Mouse (Mus musculus): ENCODE measurements around the gene Gpc4. TPM values are rescaled to one million over a fixed set of nuclear protein-coding genes. Genes with fewer than 3 reads are reported as not detected.

The Gpc4 gene
- total RNA-seq, 4 experiments from 2014 or later, result 29.8 to 38.1 (median 34.0) TPM

GRCm38 (mm10) chrX:52151100-52151499, 14.0 kb downstream of the Gpc4 start:
- no peak for DNase-seq (ENCODE audit: low spot score in 2 of 2)

GRCm38 (mm10) chrX:52145563-52145962, 19.5 kb downstream of the Gpc4 start:
- DNase-seq (ENCODE audit: low spot score in 2 of 2), result no peak

GRCm38 (mm10) chrX:52144491-52144890, 20.6 kb downstream of the Gpc4 start:
- DNase-seq (ENCODE audit: low spot score in 2 of 2), result no peak

- no peak for DNase-seq (ENCODE audit: low spot score in 2 of 2)
These were observed 24.7 kb downstream of the Gpc4 start for GRCm38 (mm10) chrX:52140316-52140715.

DNA sequence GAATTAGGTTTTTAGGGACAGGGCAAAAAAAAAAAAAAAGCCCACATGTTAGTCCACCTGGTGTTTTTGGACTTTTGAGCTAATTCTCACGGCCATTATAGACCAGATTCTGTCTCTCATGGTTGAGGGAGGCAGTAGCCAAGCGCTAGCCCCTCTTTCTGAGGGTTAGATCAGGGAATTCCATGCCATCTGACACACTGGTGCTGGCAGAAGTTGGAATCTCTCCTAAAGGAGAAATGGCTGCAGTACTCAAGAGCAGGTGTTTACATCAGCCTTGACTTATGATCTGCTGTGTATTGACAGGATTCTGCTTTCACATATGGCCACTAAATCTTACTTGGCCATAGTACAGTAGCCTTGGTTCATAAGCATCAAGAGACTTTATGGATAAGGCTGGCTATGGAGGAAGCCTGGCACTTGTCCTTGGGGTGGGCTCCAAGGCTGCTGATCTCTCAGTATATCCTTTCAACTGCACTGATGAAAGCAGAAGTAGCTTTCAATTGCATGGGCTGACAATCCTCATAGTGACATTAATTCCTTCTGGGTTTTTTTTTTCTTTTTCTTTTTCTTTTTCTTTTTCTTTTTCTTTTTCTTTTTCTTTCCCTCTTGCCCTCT, 26.5 kb downstream of the Gpc4 start:
- DNase-seq (ENCODE audit: low spot score in 2 of 2), result no peak

GRCm38 (mm10) chrX:52138033-52138432, 27.0 kb downstream of the Gpc4 start:
- no peak for DNase-seq (ENCODE audit: low spot score in 2 of 2)

DNA sequence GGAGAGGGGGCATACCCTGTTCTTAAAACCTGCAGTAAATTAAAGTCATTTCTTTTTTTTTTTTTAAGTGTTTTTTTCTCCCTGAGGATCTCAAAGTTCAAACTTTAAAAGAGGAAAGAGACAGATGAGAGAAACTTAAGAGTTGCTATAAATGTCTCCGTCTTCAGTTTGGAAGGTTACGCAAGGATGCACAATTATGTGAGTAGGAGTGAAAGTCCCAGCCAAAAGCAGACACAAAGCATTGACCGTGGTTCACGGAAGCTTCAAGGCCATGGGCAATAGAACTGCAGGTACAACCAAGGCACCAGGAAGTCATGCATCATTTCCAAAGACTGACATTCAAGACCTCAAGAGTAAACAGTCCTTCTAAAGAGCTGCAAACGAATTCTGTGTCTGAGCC, 28.5 kb downstream of the Gpc4 start:
- no peak for DNase-seq (ENCODE audit: low spot score in 2 of 2)

- no peak for DNase-seq (ENCODE audit: low spot score in 2 of 2)
These were observed 35.4 kb downstream of the Gpc4 start for GRCm38 (mm10) chrX:52129604-52130003.

- DNase-seq (ENCODE audit: low spot score in 2 of 2), result no peak
These were observed 36.3 kb downstream of the Gpc4 start for GRCm38 (mm10) chrX:52128794-52129193.

DNA sequence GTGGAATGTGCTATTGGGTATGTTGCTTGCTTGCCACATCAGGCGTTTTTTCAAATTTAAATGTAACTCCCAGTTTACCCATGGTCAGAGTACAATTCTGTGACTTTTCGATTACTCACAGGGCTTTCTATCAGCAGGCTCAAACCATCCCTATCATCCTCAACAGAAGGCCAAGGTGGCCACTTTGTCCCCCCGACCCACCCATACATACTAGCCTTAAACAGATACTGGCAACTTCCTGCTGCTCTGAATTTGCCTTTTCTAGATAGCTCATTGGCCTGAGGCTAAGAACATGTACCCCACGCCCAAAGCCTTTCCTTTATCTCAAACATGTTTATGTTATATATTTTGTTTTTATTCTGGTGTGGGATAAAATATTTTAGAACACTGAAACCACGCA, 51.4 kb downstream of the Gpc4 start:
- DNase-seq (ENCODE audit: low spot score in 2 of 2), result no peak

- no peak for DNase-seq (ENCODE audit: low spot score in 2 of 2)
These were observed 55.4 kb downstream of the Gpc4 start for GRCm38 (mm10) chrX:52109663-52110062.

- no peak for DNase-seq (ENCODE audit: low spot score in 2 of 2)
These were observed 56.1 kb downstream of the Gpc4 start for GRCm38 (mm10) chrX:52108966-52109365.

- DNase-seq (ENCODE audit: low spot score in 2 of 2), result no peak
These were observed 61.3 kb downstream of the Gpc4 start for GRCm38 (mm10) chrX:52103771-52104170.

GRCm38 (mm10) chrX:52101940-52102339, 63.1 kb downstream of the Gpc4 start:
- no peak for DNase-seq (ENCODE audit: low spot score in 2 of 2)

DNA sequence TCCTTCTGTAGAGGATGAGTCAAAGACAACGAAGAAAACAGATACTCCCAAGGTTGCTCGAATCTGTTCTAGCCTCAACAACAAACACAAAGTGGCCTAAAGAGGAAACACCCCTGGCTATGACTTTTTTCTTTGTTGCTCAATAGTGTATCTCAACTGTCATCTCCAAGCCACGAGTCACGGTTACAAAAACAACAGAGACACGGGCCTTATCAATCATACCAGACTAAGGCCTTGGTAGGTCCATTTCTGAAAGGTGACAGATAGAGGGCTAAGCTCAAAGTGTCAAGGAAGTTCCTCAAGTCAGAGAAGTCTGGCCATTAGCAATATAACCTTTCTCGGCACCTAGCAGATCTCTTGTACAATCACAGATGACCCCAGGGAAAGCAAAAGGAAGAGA, 63.6 kb downstream of the Gpc4 start:
- DNase-seq (ENCODE audit: low spot score in 2 of 2), result no peak

- DNase-seq (ENCODE audit: low spot score in 2 of 2), result no peak
These were observed 77.2 kb downstream of the Gpc4 start for GRCm38 (mm10) chrX:52087726-52088348.

GRCm38 (mm10) chrX:52086885-52087573, 78.0 kb downstream of the Gpc4 start:
- DNase-seq (ENCODE audit: low spot score in 2 of 2), result no peak

- DNase-seq (ENCODE audit: low spot score in 2 of 2), result no peak
These were observed 81.5 kb downstream of the Gpc4 start for GRCm38 (mm10) chrX:52083557-52083956.

DNA sequence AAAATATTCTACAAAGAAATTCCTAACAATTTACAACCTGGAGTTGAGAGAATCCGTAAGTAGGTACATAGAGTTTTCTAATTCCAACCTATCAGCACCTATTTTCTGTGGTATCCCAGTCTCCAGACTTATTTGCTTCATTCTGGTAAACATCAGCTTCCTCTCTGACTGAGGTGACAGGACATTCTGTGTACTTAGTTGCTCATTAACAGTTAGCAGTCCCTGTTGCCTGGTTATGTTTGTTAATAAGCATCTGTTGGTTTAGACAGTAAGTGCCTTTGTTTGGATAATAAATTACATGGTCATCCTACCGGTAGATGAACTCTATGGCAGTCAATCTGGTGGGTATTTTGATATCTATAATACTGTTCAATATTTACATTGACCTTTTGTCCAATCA, 92.6 kb downstream of the Gpc4 start:
- DNase-seq (ENCODE audit: low spot score in 2 of 2), result no peak

DNA sequence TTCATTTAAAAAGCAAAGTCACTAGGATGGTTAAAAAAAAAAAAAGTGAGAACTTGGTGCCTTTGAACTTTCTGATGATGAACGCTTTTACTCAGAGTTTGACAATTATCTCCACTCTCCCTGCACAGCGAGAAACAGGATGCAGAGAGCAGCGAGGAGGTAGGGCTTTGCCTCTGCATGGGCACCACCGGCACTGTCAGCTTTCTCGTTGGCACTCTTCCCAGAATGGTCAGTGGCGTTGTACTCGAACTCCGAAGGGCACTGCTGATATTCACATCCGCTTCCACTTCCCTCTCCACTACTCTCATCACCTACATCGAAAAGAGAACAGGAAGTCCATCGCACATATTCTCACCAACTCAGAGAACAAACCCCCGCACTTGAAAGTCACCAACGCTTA, 111.6 kb downstream of the Gpc4 start:
- no peak for DNase-seq (ENCODE audit: low spot score in 2 of 2)

- no peak for DNase-seq (ENCODE audit: low spot score in 2 of 2)
These were observed 113.0 kb downstream of the Gpc4 start for GRCm38 (mm10) chrX:52052011-52052410.

DNA sequence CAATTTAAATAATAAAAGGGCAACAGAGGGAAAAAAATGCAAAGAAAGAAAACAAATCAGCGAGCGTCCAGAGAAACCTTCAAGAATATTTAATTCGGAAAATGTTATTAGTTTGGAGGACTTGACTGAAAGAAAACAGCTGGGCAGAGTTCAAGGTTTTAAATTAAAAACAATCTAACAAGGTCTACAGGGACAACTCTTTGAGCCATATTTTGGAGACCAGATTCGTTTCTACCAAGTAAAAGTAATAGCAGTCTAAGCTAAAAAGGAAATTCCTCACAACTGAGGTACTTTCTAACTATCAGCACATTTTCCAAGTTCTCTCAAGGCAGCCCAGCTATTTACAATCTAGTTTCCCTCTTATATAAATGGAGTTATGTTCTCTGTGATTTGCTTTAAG, 114.1 kb downstream of the Gpc4 start:
- DNase-seq (ENCODE audit: low spot score in 2 of 2), result no peak

DNA sequence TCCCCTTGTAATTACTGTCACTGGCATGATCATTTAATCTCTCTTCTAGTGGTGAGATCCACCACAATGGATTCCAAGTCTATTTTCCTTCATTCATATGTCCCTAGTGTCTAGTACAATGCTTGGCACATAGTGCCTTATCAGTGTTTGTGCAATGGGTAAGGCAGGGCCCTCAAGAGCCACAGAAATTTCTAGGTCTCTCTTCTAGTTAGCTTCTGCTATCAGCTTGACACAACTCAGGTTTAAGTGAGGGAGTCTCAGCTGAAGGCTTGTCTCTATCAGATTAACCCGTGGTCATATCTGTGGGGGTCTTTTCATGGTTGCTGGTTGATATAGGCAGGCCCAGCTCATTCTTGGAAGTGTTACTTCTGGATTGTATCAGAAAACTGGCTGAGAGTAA, 125.2 kb downstream of the Gpc4 start:
- DNase-seq (ENCODE audit: low spot score in 2 of 2), result no peak
